Mouse (Mus musculus) testis, postnatal 10 days (tissue): ENCODE measurements around the gene B4galnt4.
A peak's percentile ranks its signal among the peaks of the same experiment; 100 is the strongest.

Experiments
- DNase-seq: peaks from one replicate; pipeline ENCODE4 v3.0.0; 2021; ENCODE audit warnings: low spot score

The B4galnt4 gene

DNA sequence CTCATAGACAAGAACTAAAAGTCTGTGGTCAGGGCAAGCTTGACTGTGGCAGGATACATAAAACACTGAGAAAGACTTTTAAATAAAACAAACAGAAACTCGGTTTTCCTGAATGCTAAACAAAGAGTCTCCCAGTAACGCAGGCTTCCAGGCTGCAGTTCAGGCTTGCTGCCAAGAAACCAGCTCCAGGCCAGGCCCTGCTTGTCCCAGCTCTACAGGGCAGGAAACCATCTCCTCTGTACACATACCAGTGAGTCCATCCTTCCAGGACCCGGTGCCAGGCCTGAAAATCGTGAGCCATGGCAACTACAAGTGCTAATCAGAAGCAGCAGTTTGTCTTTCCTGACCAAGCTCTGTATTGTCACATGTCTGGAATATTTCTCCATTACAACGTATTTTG is 19.2 kb upstream of the B4galnt4 start:
- peak; percentile 76 for DNase-seq

DNA sequence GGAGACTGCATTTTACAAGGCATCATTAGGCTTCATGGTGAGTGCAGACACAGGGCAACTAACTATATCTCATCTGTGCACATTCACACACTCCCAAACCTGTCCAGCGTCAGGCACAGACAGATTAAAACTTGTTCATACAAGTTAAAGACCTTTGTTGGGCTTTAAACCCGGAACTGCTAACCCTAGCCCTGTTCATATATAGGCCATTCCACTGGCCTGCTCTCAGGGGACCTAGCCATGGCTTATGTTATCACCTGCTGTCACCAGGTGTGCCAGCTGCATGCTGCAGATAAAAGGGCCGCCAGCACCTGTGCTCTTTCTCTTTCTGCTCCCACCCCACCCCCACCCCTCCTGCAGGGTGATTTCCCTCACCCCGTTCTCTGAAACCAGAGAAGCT is 18.4 kb upstream of the B4galnt4 start:
- no peak for DNase-seq

DNA sequence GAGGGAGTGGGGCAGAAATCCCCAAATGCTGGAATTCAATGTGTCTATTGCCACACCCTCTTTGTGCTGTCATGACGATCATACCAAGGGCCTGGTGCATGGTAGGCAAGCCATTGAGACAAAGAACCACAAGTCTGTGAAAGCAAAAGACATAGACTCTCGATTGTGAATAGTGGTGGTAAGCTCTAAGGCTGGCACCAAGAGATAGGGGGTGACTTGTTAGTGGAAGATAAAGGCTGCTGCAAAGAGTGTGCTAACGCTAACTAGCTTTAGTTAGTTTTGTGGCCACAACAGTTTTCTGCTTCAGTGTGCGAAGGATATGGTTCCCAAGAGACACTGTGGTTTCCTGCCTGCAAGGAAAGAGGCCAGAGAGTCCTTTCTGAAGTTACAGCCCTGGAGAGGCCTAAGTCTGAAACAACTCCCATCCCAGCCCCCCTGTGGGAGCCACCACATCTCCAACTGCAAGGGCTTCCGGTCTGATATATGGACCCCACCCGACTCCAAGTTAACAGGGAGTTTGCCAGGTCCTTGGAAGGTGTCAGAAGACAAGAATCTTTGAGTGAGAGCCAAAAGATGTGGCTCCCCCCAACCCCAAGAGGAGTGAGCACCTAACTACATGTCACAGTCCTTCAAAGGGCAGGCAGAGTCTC is 13.8 kb upstream of the B4galnt4 start:
- no peak for DNase-seq

DNA sequence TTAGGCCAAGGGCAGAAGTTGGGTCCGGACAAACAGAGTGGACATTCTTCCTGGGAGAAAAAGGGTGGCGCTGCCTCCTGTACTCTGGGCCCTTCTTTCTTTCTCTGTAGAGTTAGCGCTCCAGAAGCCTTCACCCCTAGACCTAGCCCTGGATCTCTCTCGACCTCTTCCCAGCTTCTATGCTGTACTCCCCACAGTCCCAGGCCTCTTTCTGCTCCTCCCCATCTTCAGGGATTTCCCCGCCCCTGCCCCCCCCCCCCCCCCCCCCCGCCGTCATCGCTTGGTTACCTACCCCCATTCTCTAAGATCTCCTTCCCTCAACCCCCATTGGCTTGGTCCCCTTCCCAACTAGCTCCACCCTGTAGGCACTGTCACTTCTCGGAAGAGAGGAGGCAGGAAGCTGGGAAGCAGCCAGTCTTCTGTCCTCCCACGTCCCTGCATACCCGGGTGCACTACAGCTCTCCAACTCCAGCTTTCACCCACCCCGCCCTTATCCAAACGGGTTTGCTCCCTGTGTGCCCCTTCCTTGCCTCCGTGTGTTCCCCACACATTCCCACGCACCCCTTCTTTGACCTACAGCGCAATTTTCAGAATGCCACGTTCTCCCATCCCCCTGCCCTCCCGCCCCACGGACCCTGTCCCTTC is 13.2 kb upstream of the B4galnt4 start:
- DNase-seq = peak; percentile 75

DNA sequence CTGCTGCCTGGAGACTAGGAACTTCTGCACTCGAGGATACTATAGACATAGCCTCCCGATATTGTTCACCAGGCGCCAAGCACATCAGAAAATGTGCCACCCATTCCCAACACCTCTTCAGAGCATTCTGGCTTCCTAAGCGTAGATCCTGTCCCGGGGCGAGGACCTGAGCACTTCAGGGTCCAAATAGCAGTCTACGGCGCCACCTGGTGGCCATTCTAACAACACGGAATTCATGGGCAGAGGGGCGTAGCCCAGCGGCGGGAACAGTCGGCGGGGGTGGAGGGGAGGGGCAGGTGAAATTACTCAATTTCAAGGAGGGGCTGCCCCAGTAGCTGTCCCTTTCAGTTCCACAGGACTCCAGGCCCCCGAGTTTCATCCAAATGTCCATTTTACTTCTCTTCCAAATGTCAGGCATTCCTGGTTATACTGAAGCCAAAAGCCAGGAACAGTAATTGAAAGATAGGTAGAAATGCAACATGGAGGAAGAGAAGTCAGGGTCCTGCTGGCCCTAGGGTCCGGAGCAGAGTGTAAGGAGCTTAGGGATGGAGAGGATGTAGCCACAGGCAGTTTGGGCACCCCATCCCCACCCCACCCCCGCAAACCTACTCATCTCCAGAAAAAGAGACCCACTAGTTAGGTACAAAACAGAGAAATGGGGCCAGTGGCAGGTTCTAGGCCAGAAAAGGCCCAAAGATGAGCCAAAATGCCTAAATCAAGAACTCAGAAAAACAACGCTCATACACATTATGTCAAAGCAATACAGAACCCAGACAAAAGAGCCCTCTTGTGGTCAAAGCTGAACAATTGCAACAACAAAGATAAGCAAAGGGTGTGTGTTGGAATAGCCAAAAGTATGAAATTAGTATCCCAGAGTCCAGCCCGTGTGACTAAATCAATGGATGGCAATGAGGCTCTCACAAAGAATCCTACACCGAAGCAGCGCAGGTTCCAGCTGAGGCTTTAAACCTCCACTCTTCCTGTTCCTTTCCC is 12.4 kb upstream of the B4galnt4 start:
- peak; percentile 95 for DNase-seq

DNA sequence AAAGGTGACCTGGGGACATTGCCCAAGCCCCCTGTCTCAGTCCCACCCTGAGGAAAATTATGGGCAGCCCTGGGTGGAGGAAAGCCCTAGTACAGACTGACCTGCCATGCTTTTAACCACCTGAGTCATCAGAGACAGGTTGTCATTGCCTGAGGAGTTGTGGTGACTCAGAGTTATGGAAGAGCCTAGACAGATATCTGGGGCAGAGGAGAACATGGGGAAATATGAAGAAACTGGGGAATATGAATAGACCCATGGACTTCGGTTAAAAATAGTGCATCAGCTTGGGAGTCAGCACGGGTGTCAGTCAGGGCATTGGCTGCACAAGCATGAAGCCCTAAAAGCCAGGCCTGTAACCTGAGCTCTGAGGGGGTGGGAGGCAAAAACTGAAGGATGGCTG is 11.6 kb upstream of the B4galnt4 start:
- DNase-seq = no peak

DNA sequence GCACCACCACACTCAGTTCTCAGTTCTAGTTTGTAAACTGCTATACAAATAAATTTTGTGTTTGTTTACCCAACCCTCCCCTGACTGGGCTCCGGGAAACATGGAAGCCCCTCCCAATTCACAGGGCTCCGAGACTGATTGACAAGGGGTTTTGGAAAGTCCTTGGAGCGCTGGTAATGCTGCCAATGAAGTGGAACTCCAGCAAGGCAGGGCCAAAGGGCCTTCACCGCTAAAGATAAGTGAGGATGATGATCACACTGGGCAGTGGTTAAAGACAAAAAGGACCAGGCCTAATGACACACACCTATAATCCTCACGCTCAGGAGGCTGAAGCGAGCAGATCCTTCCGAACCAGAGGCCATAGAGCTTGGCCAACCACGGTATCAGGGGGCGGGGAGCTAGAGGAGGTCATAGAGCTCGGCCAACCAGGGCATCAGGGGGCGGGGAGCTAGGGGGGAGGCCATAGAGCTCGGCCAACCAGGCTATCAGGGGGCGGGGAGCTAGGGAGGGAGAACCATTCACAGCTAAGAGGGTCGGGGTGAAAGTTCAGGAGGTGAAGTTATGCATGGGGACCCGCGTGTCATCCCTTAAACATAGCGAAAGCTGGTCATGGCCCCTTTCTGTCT is 9.7 kb upstream of the B4galnt4 start:
- no peak for DNase-seq

DNA sequence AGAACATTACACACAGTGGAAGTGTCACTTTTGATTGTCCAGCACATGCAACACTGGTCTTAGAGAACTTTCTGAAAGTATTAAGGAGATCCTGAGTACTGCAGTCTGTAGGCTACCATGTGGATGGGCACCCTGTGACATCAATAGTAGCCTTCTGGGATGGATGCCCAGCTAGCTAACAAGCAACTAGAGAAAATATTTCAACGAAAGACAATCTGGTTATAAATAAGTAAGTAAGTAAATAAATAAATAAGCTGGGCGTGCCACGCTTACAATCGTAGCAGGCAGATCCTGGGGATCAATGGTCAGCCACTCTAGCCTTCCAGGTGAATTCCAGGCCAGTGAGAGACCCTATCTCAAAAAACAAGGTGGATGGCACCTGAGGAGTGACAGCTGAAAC is 8.9 kb upstream of the B4galnt4 start:
- no peak for DNase-seq

DNA sequence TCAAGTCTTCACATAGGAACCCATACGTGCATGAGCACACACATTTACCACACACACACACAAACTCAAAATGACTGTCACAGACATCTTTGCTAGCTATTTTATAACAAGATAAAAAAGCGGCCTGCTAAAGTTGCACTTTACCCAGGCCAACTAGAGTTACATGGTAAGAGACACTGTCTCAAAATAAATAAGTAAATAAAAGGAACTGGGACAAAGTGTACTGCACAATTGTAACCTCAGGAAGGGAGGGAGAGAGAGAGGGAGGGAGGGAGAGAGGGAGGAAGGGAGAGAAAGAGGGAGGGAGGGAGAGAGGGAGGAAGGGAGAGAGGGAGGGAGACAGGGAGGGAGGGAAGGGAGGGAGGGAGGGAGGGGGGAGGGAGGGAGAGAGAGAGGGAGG is 8.5 kb upstream of the B4galnt4 start:
- no peak for DNase-seq

DNA sequence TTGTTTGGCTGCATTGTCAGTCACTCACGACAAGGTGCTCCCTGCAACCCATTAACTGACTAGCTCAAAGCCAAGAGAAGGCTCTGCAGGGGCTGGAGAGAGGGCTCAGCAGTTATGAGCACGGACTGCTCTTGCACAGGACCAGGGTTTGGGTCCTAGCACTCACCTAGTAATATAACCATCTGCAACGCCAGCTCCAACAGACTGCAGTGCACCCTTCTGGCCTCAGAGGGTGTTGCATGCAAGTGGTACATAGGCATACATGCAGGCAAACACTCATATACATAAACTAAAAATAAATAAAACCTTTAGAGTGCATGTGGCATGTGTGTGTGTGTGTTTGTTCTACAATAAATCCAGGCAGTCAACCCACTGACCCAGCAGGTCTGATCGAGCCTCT is 5.1 kb upstream of the B4galnt4 start:
- no peak for DNase-seq

DNA sequence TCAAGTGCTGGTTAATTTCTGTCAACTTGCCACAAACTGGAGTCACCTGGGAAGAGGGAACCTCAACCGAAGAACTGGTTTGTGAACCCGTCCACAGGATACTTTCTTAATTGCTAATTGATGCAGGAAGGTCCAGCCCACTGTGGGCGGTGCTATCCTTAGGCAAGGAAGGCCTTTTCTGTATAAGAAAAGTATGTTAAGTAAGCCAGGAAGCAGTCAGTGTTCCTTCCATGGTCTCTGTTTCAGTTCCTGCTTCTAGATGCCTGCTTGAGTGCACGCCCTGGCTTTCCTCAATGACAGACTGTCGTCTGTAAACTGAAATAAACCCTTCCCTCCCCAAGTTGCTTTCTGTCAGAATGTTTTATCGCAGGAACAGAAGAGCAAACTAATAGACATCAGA is 3.9 kb upstream of the B4galnt4 start:
- no peak for DNase-seq

DNA sequence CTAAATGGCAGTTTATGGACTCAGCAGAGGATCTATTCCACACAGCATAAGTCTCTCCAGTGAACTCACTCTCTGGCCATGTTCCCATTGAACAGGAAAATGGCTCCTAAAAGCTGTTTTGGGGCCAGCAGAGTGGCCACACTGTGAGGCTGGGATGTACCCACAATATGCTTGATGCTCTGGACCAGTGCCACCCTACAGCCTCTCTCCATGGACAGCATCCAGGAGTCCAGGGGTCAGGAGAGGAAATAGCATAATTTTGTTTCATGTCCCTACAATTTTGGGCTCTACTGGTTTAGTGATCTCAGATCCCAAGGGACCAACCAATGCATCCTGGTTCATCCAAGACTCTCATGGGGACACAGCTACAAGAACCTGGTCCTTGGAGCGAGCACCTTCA is 3.4 kb upstream of the B4galnt4 start:
- no peak for DNase-seq

DNA sequence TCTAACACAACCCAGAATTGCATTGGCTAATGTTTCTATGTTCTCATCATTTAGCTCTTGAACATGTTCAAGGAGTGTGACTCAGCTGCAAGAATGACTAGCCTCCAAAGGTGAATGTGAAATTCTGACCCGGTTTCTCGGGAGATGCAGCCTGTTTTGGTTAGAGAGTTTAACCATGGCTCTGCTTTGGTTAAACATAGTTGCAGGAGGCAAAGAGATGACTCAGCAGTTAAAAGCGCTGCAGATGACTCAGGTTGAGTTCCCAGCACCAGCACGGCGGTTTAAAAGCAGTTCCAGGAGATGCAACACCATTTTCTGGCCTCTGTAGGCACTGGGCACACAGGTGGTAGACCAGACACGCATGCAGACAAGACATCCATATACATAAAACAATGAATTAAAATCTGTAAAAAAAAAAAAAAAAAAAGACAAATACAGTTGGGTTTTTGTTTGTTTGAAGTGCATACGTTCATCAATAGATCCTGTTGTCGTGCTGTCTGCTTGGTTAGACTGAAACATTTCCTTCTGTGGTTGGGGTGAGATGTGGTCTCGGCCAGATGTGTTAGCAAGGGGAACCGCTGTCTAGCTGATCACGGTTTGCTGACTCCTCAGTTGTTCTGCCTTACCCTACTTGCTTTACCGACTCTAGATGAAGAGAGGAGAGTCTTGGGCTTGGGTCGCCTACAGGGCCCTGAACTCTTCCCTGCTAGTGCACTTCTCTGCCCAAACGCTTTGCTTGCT is 2.1 kb upstream of the B4galnt4 start:
- DNase-seq = no peak

DNA sequence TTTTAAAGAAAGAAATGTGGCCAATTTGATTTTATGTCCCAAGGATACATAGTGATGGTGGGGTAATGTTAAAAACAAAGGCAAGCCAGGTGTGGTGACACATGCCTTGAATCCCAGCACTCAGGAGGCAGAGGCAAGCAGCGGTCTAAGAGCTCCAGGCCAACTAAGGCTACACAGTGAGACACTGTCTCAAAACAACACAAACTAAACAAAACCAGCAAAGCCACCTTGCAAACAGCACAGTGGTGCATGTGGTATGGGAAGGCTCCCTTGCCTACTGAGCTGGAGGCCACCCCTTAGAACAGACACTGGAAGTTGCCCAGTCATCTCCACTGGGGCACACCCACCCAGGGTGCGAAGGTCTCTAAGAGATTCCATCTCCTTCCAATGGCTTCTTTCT is 975 bp upstream of the B4galnt4 start:
- DNase-seq = no peak

DNA sequence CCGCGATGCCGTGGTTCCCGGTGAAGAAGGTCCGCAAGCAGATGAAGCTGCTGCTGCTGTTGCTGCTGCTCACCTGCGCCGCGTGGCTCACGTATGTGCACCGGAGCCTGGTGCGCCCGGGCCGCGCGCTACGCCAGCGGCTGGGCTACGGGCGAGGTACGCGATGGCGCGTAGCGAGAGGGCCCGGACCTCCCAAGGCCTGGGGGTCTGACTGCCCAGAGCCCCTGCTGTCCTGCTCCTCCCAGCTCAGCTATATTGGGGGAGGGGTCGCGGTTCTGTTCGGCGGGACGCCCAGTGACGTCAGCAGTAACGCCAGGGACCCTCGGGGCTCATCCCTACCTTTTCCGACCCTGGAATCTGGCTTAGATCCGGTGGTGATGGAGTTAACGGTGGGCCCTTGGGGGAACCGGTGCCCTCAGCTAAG is 377 bp downstream of the B4galnt4 start:
- DNase-seq = no peak

DNA sequence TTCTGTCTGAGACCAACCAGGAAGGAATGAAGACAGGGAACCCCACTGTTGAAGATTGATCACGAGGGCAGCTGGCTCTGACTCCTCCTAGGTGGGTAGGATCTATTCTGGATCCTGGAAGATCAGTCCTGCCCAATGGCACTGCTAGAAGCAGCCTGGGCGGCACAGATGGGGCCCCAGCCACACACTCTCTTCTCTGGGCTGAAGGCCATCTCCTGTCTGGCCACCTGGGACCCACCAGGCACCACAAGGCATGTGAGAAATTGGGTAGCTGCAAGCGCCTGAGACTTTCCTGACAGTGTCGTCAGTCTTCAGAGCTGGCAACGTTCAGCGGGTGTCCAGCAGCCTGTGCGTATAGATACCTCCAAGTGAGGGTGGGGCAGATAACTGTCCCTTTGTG is 1.6 kb downstream of the B4galnt4 start:
- no peak for DNase-seq

DNA sequence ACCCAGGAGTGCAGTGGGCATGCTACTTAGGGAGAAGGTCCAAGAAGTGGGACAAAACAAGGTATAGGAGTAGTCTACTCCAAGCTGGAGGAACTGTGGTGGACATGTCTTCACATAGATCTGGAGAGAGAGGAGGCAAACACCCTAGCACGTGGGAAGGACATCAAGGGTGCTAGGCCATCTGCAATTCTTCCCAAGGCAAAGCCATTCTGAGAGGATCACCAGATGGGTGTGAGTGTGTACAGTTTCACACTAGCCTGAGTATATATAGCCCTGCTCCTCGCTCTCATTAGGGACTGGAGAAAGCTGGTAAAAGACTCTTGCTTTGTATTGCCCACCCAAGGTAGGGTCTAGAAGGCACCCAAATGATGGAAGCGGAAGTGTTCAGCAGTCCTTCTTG is 2.4 kb downstream of the B4galnt4 start:
- DNase-seq = no peak

DNA sequence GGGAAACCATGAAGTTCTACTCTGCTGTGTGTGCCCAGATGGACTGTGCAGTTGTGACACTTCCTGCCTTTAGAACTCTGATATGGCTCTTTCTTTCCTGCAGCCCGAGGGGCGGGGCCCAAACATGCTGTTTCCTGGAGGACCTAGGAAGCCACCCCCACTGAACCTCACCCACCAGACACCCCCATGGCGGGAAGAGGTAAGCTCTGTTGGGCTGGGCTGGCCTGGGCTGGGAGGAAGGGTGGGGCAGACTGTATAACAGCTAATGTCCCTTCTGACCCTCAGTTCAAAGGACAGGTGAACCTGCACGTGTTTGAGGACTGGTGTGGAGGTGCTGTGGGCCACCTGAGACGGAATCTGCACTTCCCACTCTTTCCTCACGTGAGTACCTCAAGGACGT is 3.3 kb downstream of the B4galnt4 start:
- DNase-seq = no peak

DNA sequence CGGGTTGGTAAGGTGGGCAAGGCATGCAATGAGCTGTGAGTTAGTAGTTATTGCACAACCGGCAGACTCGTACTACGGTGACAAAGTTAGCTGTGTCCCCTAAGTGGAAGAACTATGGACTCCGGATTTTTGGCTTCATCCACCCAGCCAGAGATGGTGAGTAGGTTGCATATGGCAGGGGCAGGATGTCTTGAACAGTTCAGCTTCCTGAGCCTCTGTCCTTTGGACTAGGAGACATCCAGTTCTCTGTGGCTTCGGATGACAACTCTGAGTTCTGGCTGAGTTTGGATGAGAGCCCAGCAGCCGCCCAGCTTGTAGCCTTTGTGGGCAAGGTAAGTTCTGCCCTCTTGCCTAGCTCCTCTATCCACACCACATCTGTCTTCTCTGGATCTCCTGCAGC is 3.7 kb downstream of the B4galnt4 start:
- DNase-seq = no peak

DNA sequence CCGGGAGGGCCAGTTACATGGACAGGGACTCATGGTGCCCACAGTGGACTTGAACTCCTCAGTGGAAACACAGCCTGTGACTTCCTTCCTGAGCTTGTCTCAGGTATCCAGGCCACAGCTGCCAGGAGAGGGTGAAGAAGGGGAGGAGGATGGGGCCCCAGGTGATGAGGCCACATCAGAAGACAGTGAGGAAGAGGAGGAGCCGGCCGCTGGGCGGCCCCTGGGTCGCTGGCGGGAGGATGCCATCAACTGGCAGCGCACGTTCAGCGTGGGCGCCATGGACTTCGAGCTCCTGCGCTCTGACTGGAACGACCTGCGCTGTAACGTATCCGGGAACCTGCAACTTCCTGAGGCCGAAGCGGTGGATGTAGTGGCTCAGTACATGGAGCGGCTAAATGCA is 7.4 kb downstream of the B4galnt4 start:
- no peak for DNase-seq

DNA sequence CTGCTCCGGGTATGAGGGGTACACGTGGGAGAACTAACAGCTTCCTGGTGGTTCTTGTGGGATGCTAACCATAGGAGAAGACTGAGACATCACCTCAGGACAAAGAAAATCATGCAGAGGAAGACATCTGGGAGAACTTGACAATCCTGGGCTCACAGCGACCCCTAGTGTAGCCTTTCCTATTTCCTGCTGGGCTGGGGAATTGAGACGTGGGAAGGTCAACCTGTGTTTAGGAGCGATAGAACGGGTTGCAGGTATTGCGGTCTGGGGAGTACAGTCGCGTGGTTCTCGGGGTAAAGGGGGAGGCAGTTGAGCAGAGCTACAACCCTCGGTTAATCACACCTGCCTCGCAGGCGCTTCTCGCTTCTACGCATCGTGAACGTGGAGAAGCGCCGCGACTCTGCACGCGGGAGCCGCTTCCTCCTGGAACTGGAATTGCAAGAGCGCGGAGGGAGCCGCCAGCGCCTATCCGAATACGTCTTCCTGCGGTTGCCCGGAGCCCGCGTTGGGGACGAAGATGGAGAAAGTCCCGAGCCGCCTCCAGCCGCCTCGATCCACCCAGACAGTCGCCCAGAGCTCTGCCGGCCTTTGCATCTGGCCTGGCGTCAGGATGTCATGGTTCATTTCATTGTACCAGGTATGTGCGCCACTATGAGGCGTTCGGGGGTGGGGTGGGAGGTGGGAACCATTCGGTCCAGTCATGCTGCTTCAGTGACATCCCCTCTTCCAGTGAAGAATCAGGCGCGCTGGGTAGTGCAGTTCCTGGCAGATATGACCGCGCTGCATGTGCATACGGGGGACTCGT is 9.4 kb downstream of the B4galnt4 start:
- peak; percentile 86 for DNase-seq
